Mouse (Mus musculus) frontal cortex, postnatal 25 days (tissue): ENCODE measurements around the gene Zfand5.

ENCODE experiments used
- DNase-seq, 2 experiments: peaks; one replicate each; pipeline ENCODE4 v3.0.0; 2022; ENCODE audit warnings: low spot score in 2 of 2

Zfand5 gene

GRCm38 (mm10) chr19:21329770-21330169 lies 57.7 kb downstream of the Zfand5 start:
- peak in 1 of 2 experiments; percentile 6 for DNase-seq

DNA sequence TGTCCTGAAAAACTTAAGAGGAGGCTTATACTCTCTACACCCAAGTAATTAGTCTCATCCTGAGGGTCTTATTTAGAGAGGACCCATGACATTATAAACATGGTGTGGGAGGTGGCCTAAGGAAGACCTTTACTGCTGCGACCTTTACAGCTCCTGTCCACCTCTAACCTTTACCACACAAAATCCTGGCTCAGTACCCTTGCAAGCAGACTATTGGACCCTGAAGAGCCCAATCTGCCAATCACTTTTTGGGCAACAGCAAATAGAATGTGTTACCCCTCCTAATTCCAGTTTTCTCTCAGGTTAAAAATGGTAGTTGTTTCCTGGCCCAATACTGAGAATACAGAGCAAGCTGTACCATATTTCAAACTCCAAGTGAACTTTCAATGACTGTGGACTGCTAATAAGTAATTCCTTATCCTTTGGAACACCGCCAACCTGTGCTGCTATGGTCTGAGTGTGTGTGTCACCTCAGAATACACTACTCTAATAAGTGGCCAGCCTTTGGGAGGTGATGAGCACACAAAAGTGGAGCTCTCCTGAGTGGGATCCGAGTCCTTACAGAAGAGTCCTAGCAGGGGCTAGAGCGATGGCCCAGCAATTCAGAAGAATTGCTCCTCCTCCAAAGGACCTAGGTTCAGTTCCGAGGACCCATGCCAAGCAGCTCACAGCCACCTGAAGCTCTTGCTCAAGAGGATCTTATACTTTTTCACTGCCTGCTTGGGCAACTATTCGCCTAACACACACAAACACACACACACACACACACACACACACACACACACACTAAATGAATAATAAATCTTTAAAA lies 58.4 kb downstream of the Zfand5 start:
- no peak for DNase-seq

- no peak for DNase-seq
Measured at GRCm38 (mm10) chr19:21331621-21332155, 59.6 kb downstream of the Zfand5 start.
